9 mouse cellular contexts compared by ENCODE assay signal in the genomic region with DNA sequence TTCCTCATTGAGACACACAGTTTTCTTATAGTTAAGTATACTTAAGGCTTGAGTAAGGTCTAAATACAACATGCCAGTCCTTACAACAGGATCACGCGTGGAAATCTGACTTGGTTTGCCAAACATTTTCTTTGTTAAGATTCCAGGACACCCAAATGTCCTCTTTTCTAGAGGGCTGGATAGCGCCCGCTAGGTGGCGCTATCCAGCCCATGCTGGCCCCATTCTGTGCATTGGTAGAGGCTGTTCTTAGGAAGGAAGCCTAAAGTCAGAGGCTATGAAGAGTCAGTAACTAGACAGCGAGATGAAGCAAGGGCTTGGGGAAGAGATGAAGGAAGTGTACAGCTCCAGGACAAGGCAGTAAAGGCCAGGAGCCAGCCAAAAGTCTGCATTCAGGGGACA. TPM values are rescaled to one million over a fixed set of nuclear protein-coding genes. Genes with fewer than 3 reads are reported as not detected.
DNase-seq lines count a peak whose midpoint lies in the region; ATAC-seq and TF ChIP-seq lines count a peak whose summit lies in the region.
"Had no signal": no experiment of that assay in that cellular context is flagged by ENCODE, and none has a peak within 500 bp of the region (broad histone marks: within the 10 kb centered on the region; RNA-seq: fewer than 3 reads in every experiment).

No protein-coding gene starts in this region.

- H3K9ac ChIP-seq in neural tube, embryonic 15.5 days (replicated peaks): no peak overlapping the region
- no peak overlapping the region for H3K9ac ChIP-seq in embryonic facial prominence, embryonic 11.5 days (replicated peaks; ENCODE audit: low read length)
- H3K9ac ChIP-seq: midbrain, embryonic 12.5 days had no signal

- DNase-seq in embryo, embryonic 10 days (ENCODE audit: low spot score): peak; percentile 32
- DNase-seq in embryo, embryonic 9.5 days (ENCODE audit: extremely low spot score): no peak
- DNase-seq in neural tube, embryonic 10.5 days (ENCODE audit: extremely low spot score, low spot score): peak; percentile 34
- DNase-seq in embryonic facial prominence, embryonic 11.5 days (ENCODE audit: low spot score): peak; percentile 47
- DNase-seq in thymus, postnatal 0 days (ENCODE audit: low spot score): peak; percentile 74
- no peak for DNase-seq in cerebellum, adult 2 months
- no peak for DNase-seq in urinary bladder, adult 18-20 months (ENCODE audit: low spot score in 2 of 2)

- no peaks in the 10 kb centered on the region for H3K9me3 ChIP-seq in neural tube, embryonic 15.5 days (replicated peaks)
- H3K9me3 ChIP-seq in embryonic facial prominence, embryonic 11.5 days (replicated peaks; ENCODE audit: control insufficient read depth, low read length): no peaks in the 10 kb centered on the region
- H3K9me3 ChIP-seq: midbrain, embryonic 12.5 days had no signal

- no peak for TF ChIP-seq POLR2A in cerebellum, adult 2 months (IDR thresholded peaks at IDR 0.05; ENCODE audit: borderline replicate concordance, insufficient read depth, low read length)

- peaks cover 11% of the 10 kb centered on the region for H3K4me1 ChIP-seq in neural tube, embryonic 15.5 days
- H3K4me1 ChIP-seq in embryonic facial prominence, embryonic 11.5 days (ENCODE audit: control insufficient read depth, insufficient read depth, low read length): no peaks in the 10 kb centered on the region
- H3K4me1 ChIP-seq in cerebellum, adult 2 months (ENCODE audit: control insufficient read depth, insufficient read depth, low read length): no peaks in the 10 kb centered on the region

- H3K36me3 ChIP-seq in neural tube, embryonic 15.5 days: no peaks in the 10 kb centered on the region
- no peaks in the 10 kb centered on the region for H3K36me3 ChIP-seq in embryonic facial prominence, embryonic 11.5 days (replicated peaks; ENCODE audit: control insufficient read depth, insufficient read depth, low read depth, low read length)
- H3K36me3 ChIP-seq: midbrain, embryonic 12.5 days had no signal

- no peak overlapping the region for H3K27ac ChIP-seq in neural tube, embryonic 15.5 days (replicated peaks)
- H3K27ac ChIP-seq in embryonic facial prominence, embryonic 11.5 days (replicated peaks; ENCODE audit: low read depth, low read length): no peak overlapping the region
- H3K27ac ChIP-seq in cerebellum, adult 2 months (ENCODE audit: insufficient read depth, low read length): no peak overlapping the region
- H3K27ac ChIP-seq: midbrain, embryonic 12.5 days had no signal

- no peak for TF ChIP-seq CTCF in cerebellum, adult 2 months (IDR thresholded peaks at IDR 0.05; ENCODE audit: borderline replicate concordance, insufficient read depth, low read depth, low read length)

- WGBS in neural tube, embryonic 15.5 days: 22% methylated on average over 6 of the region's 6 CpGs
- WGBS in embryonic facial prominence, embryonic 11.5 days: 16% methylated on average over 6 of the region's 6 CpGs
- 25% methylated on average over 6 of the region's 6 CpGs for WGBS in cerebellum, adult 2 months

- no peak overlapping the region for H3K4me3 ChIP-seq in neural tube, embryonic 15.5 days (replicated peaks)
- H3K4me3 ChIP-seq in embryonic facial prominence, embryonic 11.5 days (ENCODE audit: low read depth, low read length): no peak overlapping the region
- no peak overlapping the region for H3K4me3 ChIP-seq in cerebellum, adult 2 months (replicated peaks; ENCODE audit: insufficient read depth, low read depth, low read length)
- H3K4me3 ChIP-seq: midbrain, embryonic 12.5 days had no signal

- ATAC-seq in neural tube, embryonic 15.5 days (ENCODE audit: low FRiP score): no peak
- ATAC-seq in embryonic facial prominence, embryonic 11.5 days (replicated peaks; ENCODE audit: insufficient number of reproducible peaks, low FRiP score, low TSS enrichment, low read depth): no peak

- peaks cover 2% of the 10 kb centered on the region; the same call in 1 of the 2 replicates for H3K27me3 ChIP-seq in neural tube, embryonic 15.5 days (replicated peaks)
- H3K27me3 ChIP-seq in embryonic facial prominence, embryonic 11.5 days (ENCODE audit: control insufficient read depth, insufficient read depth, low read length): no peaks in the 10 kb centered on the region
- no peaks in the 10 kb centered on the region; the same call in 1 of the 2 replicates for H3K27me3 ChIP-seq in cerebellum, adult 2 months (ENCODE audit: control insufficient read depth, insufficient read depth, low read length)

- no peak overlapping the region for H3K4me2 ChIP-seq in neural tube, embryonic 15.5 days
- no peak overlapping the region for H3K4me2 ChIP-seq in embryonic facial prominence, embryonic 11.5 days (ENCODE audit: low read depth, low read length)
- H3K4me2 ChIP-seq: midbrain, embryonic 12.5 days had no signal

RNA-seq across cellular contexts. Expression of a gene that starts 49.9 kb away (rescaled TPM):
- 86.2 and 100 TPM in 2 replicates for polyA plus RNA-seq in neural tube, embryonic 15.5 days (2015; fragmentation: Nextera tagmentation; extraction: Ambion mirVana)
- polyA plus RNA-seq in embryonic facial prominence, embryonic 11.5 days (2014; fragmentation: Nextera tagmentation; extraction: Ambion mirVana): 171 and 174 TPM in 2 replicates
- 118 and 131 TPM in 2 replicates for polyA plus RNA-seq in thymus, postnatal 0 days (2015; fragmentation: Nextera tagmentation; extraction: Ambion mirVana)
- polyA plus RNA-seq in cerebellum, adult 2 months (2012; rRNA removed): 87.4 and 92.8 TPM in 2 replicates

Comparison
In these comparisons a context has a peak if more than half of its experiments do, and no peak if none do; other contexts are left out.
1. DNase-seq: peak in embryo, embryonic 10 days (single experiment), neural tube, embryonic 10.5 days (single experiment), embryonic facial prominence, embryonic 11.5 days (single experiment) and thymus, postnatal 0 days (single experiment); none in embryo, embryonic 9.5 days (single experiment), cerebellum, adult 2 months (0 of 2) and urinary bladder, adult 18-20 months (0 of 2).